Mouse (Mus musculus) ES-E14 (cell line): ENCODE measurements at regions not wholly inside any gene's neighbourhood (a gene's known extent, or its start where the extent isn't known, plus 50 kb on each side); places are given as distances from the start of the nearest gene placed in this dataset.

ENCODE experiments used
- DNase-seq: peaks from one replicate; pipeline ENCODE4 v3.0.0-alpha.2; 2013; ENCODE audit warnings: low read depth, low spot score
- H3K27ac ChIP-seq: 2 replicates; pipeline ENCODE4 v1.5.1; 2012; ENCODE audit warnings: low read depth, mild to moderate bottlenecking, low read length, moderate library complexity, mixed read lengths; ENCODE audit not compliant: poor library complexity, insufficient read depth, severe bottlenecking
- H3K36me3 ChIP-seq: 2 replicates; pipeline ENCODE4 v1.6.1; 2012; ENCODE audit warnings: mild to moderate bottlenecking, low read length, moderate library complexity, mixed read lengths; ENCODE audit not compliant: control insufficient read depth, poor library complexity, insufficient read depth, severe bottlenecking
- H3K4me1 ChIP-seq, 2 experiments: fragments of 150-350 bp in 1 of 2; sonication (generic) in 1 of 2; 2 replicates each; pipeline ENCODE4 v1.6.1; 2012; ENCODE audit warnings: low read length in 2 of 2, mild to moderate bottlenecking in 1 of 2, mixed read lengths in 1 of 2; ENCODE audit not compliant: control insufficient read depth in 2 of 2, insufficient read depth in 2 of 2, poor library complexity in 1 of 2
- H3K4me3 ChIP-seq, 2 experiments: fragments of 150-350 bp in 1 of 2; sonication (generic) in 1 of 2; 2 replicates each; pipeline ENCODE4 v1.5.1; 2012; ENCODE audit warnings: low read length in 2 of 2, low read depth in 1 of 2, mild to moderate bottlenecking in 1 of 2, mixed read lengths in 1 of 2; ENCODE audit not compliant: insufficient read depth in 1 of 2, poor library complexity in 1 of 2, severe bottlenecking in 1 of 2
- H3K9ac ChIP-seq: 2 replicates; pipeline ENCODE4 v1.6.1; 2012; ENCODE audit warnings: low read depth, mild to moderate bottlenecking, low read length, mixed read lengths; ENCODE audit not compliant: poor library complexity, insufficient read depth, severe bottlenecking
- H3K9me3 ChIP-seq: fragments of 150-350 bp; sonication (generic); 2 replicates; pipeline ENCODE4 v1.6.1; 2012; ENCODE audit warnings: low read depth, mild to moderate bottlenecking, low read length; ENCODE audit not compliant: control insufficient read depth, insufficient read depth
- CHD2 ChIP-seq: IDR thresholded peaks from 2 replicates; pipeline ENCODE4 v1.6.1; 2014; ENCODE audit warnings: mild to moderate bottlenecking, low read depth, low read length, inconsistent platforms
- HCFC1 ChIP-seq: IDR thresholded peaks from 2 replicates; pipeline ENCODE4 v1.6.1; 2012; ENCODE audit warnings: low read length, inconsistent platforms, borderline replicate concordance; ENCODE audit not compliant: insufficient read depth
- MAFK ChIP-seq: IDR thresholded peaks from 2 replicates; pipeline ENCODE4 v1.6.1; 2014; ENCODE audit warnings: mild to moderate bottlenecking, low read depth, low read length, inconsistent platforms; ENCODE audit not compliant: insufficient read depth
- ZC3H11A ChIP-seq: IDR thresholded peaks from 2 replicates; pipeline ENCODE4 v1.6.1; 2012; ENCODE audit warnings: low read depth, mild to moderate bottlenecking, inconsistent platforms, low read length, borderline replicate concordance
- ZNF384 ChIP-seq: IDR thresholded peaks from 2 replicates; pipeline ENCODE4 v1.6.1; 2012; ENCODE audit warnings: low read depth, low read length, inconsistent platforms
- in situ Hi-C, 2 experiments: fragments of 600-800 bp; cut with MboI; formaldehyde crosslinking; loops; one replicate each; pipeline ENCODE4 v1.15.1; 2025; ENCODE audit warnings: low sequenced_read_pairs in 2 of 2, inconsistent platforms in 1 of 2; ENCODE audit not compliant: unreplicated experiment in 2 of 2

- no peaks in the 10 kb centered on the region for H3K9me3 ChIP-seq
- no peak overlapping the region for H3K9ac ChIP-seq
- H3K4me3 ChIP-seq: no peak overlapping the region
- TF ChIP-seq HCFC1: no peak
- TF ChIP-seq CHD2: no peak
- TF ChIP-seq MAFK: no peak
- TF ChIP-seq ZNF384: no peak
- no peak for TF ChIP-seq ZC3H11A
- in situ Hi-C loops: no loop called here
- no peak for DNase-seq
- no peaks in the 10 kb centered on the region for H3K36me3 ChIP-seq
- peaks cover 0 to 8% of the 10 kb centered on the region in 2 experiments; a peak in 1 of 4 replicates for H3K4me1 ChIP-seq
- H3K27ac ChIP-seq: no peak overlapping the region
These were observed 64.1 kb upstream of the Tbl1x start for GRCm38 (mm10) chrX:77446755-77447154.

GRCm38 (mm10) chrX:77451977-77452675, 58.7 kb upstream of the Tbl1x start:
- in situ Hi-C loops: no loop called here

More at GRCm38 (mm10) chrX:77451977-77452675, 58.7 kb upstream of the Tbl1x start:
- Histone ChIP-seq H3K36me3 (no peaks in the 10 kb centered on the region), H3K9me3 (no peaks in the 10 kb centered on the region), H3K27ac (no peak overlapping the region), H3K9ac (no peak overlapping the region), H3K4me3 (no peak overlapping the region), H3K4me1 (no peaks in the 10 kb centered on the region)
- no peak for TF ChIP-seq HCFC1
- TF ChIP-seq MAFK: no peak
- TF ChIP-seq CHD2: no peak
- TF ChIP-seq ZC3H11A: no peak
- no peak for TF ChIP-seq ZNF384
- no peak for DNase-seq
